Mouse (Mus musculus) thymus, adult 2 months (tissue): ENCODE results near the gene Disc1.

Experiments used
- CTCF ChIP-seq: fragments of 200-500 bp; IDR thresholded peaks from 2 replicates; pipeline ENCODE4 v1.5.1; 2012; ENCODE audit warnings: mild to moderate bottlenecking, control low read depth, low read length, moderate library complexity, borderline replicate concordance; ENCODE audit not compliant: control insufficient read depth, poor library complexity, insufficient read depth; ENCODE audit errors: extremely low read depth
- POLR2A ChIP-seq: fragments of 200-500 bp; IDR thresholded peaks from 2 replicates; pipeline ENCODE4 v1.6.1; 2012; ENCODE audit warnings: mild to moderate bottlenecking, low read length, control low read depth, moderate library complexity; ENCODE audit not compliant: control insufficient read depth, poor library complexity, insufficient read depth; ENCODE audit errors: extremely low read depth

DNA sequence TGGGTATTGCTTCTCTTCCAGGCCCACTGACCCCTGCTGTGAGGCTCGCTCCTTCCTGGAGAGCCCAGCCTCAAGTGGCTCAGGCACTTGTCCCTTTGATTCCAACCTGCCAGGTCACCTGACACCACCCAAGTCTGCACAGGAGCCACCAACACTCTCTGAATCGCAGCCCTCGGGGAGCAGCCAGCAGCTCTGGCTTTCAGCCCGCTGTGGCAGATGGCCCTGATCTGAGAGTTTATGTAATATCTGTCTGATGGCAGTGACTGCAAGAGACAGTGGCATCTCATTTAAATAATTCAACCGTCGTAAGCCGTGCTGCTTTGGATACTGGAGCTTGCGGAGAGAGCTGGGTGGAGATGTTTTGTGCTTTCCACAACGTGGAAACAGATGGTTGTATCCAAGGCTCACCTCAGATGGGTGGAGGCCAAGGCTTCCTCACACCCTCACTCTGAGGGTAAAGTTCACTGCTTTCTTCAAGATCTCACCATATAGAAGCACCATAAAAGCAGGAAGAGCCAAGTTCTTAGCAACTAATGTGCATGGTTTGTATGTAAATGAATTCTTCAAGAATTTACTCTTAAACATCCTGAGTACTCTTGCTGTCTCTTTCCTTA is 24.9 kb downstream of the Disc1 start:
- no peak for TF ChIP-seq POLR2A
- TF ChIP-seq CTCF = no peak
